Mouse (Mus musculus) ES-Bruce4 (cell line): ENCODE measurements around the gene Mdm2.

Experiments used
- CTCF ChIP-seq: IDR thresholded peaks from one replicate; pipeline ENCODE4 v1.8.1; 2011; ENCODE audit warnings: low read depth, low read length
- POLR2A ChIP-seq: IDR thresholded peaks from one replicate; pipeline ENCODE4 v1.8.1; 2011; ENCODE audit warnings: low read length; ENCODE audit not compliant: insufficient read depth

DNA sequence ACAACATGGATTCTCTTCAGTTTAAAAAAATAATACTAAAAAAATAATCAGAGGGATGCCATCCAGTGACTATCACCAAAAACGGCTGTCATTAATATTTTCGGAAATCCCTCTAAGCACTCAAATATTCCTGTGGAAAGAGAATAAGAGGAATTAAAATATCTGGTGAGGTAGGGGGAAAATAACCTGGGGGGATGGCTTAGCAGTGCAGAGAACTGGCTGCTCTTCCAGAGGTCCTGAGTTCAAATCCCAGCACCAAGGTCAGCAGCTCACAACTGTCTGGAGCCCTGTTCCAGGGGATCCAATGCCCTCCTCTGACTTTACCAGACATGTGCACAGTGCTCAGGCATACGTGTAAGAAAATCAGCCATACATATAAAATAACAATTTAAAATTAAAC, 44.2 kb downstream of the Mdm2 start:
- no peak for TF ChIP-seq CTCF
- TF ChIP-seq POLR2A: no peak
